Mouse (Mus musculus) hindlimb bud, embryonic 11.5 days (tissue): ENCODE measurements around the gene Ids.
"Not testable (repeated sequence)": the region's sequence is repeated elsewhere in the genome, so short reads cannot be mapped to it uniquely, and the experiment has no call there.

Source experiments
- DNase-seq: peaks from one replicate; pipeline ENCODE4 v3.0.0-alpha.2; 2012; ENCODE audit warnings: low read depth, low spot score; ENCODE audit errors: extremely low spot score

The Ids gene

GRCm38 (mm10) chrX:70364661-70365613 lies at the start of gene Ids:
Gene Ids (minus strand): TSS chrX:70365084.
- DNase-seq: peak; percentile 49

- not testable (repeated sequence) for DNase-seq
Measured at GRCm38 (mm10) chrX:70392636-70393035, 27.8 kb upstream of the Ids start.

- DNase-seq: no peak
Measured at GRCm38 (mm10) chrX:70385962-70386351, 21.1 kb upstream of the Ids start.

GRCm38 (mm10) chrX:70385276-70385961 lies 20.5 kb upstream of the Ids start, which contains the start of gene 1110012L19Rik:
Gene 1110012L19Rik (plus strand): TSS chrX:70385877.
- peak; percentile 56 for DNase-seq

- no peak for DNase-seq
Measured at GRCm38 (mm10) chrX:70384917-70385275, 20.0 kb upstream of the Ids start.

- DNase-seq: not testable (repeated sequence)
Measured at GRCm38 (mm10) chrX:70374469-70375110, 9.7 kb upstream of the Ids start.

- not testable (repeated sequence) for DNase-seq
Measured at GRCm38 (mm10) chrX:70369758-70370157, 4.9 kb upstream of the Ids start.

- DNase-seq: no peak
Measured at GRCm38 (mm10) chrX:70364202-70364601, 682 bp downstream of the Ids start.

- no peak for DNase-seq
Measured at GRCm38 (mm10) chrX:70363446-70363845, 1.4 kb downstream of the Ids start.

GRCm38 (mm10) chrX:70362985-70363384 lies 1.9 kb downstream of the Ids start:
- DNase-seq: no peak

- DNase-seq: no peak
Measured at GRCm38 (mm10) chrX:70330202-70330843, 34.6 kb downstream of the Ids start.

- DNase-seq: no peak
Measured at GRCm38 (mm10) chrX:70328530-70329143, 36.2 kb downstream of the Ids start.

GRCm38 (mm10) chrX:70327656-70328055 lies 37.2 kb downstream of the Ids start:
- DNase-seq: no peak

GRCm38 (mm10) chrX:70319254-70319653 lies 45.6 kb downstream of the Ids start:
- DNase-seq: no peak

GRCm38 (mm10) chrX:70314949-70315641 lies 49.8 kb downstream of the Ids start:
- DNase-seq: no peak
